Mouse (Mus musculus) C2C12 (cell line): ENCODE measurements around the gene Vps13d. TPM values are rescaled to one million over a fixed set of nuclear protein-coding genes. Genes with fewer than 3 reads are reported as not detected.

Source experiments
- H3K27me3 ChIP-seq: one replicate; pipeline ENCODE4 v1.6.1; 2011; ENCODE audit not compliant: control insufficient read depth, insufficient read depth, insufficient read length
- H3K36me3 ChIP-seq: one replicate; pipeline ENCODE4 v1.6.1; 2011; ENCODE audit not compliant: control insufficient read depth, insufficient read depth
- H3K4me3 ChIP-seq: one replicate; pipeline ENCODE4 v1.5.1; 2011; ENCODE audit warnings: mild to moderate bottlenecking, control low read depth; ENCODE audit not compliant: poor library complexity, insufficient read depth, severe bottlenecking
- H3K79me2 ChIP-seq: one replicate; pipeline ENCODE4 v1.6.1; 2011; ENCODE audit not compliant: control insufficient read depth, insufficient read depth
- H3K79me3 ChIP-seq: one replicate; pipeline ENCODE4 v1.6.1; 2011; ENCODE audit warnings: low read depth, control low read depth
- H3ac ChIP-seq: one replicate; pipeline ENCODE3; 2011; ENCODE audit warnings: low read depth; ENCODE audit not compliant: control insufficient read depth, insufficient read length
- CEBPB ChIP-seq: IDR thresholded peaks from one replicate; pipeline ENCODE4 v1.6.1; 2011; ENCODE audit warnings: low read depth, mild to moderate bottlenecking, control low read depth, moderate library complexity
- CTCF ChIP-seq: IDR thresholded peaks from one replicate; pipeline ENCODE4 v1.5.1; 2011; ENCODE audit not compliant: control insufficient read depth, insufficient read depth, insufficient read length
- FOSL1 ChIP-seq: IDR thresholded peaks from one replicate; pipeline ENCODE4 v1.8.0; 2011; ENCODE audit warnings: mild to moderate bottlenecking, low read length; ENCODE audit not compliant: poor library complexity, insufficient read depth, severe bottlenecking
- MAX ChIP-seq: IDR thresholded peaks from one replicate; pipeline ENCODE4 v1.6.1; 2011; ENCODE audit warnings: mild to moderate bottlenecking, control low read depth
- MYOD1 ChIP-seq: IDR thresholded peaks from one replicate; pipeline ENCODE4 v1.6.1; 2011; ENCODE audit warnings: low read depth; ENCODE audit not compliant: control insufficient read depth, insufficient read length
- MYOG ChIP-seq: IDR thresholded peaks from one replicate; pipeline ENCODE4 v1.6.1; 2011; ENCODE audit not compliant: control insufficient read depth, insufficient read length; ENCODE audit errors: extremely low read depth
- USF1 ChIP-seq: IDR thresholded peaks from one replicate; pipeline ENCODE4 v1.6.1; 2011; ENCODE audit warnings: low read depth, mild to moderate bottlenecking, control low read depth, moderate library complexity
- polyA plus RNA-seq: library from polyadenylated mRNA; unstranded; fragments of >200 nt; fragmentation: generic; extraction: Trizol; gene quantifications from one replicate; pipeline ENCODE4 v1.2.1, GENCODE M21; 2012; ENCODE audit warnings: missing spikeins

Vps13d gene
- polyA plus RNA-seq, 1 experiment, result 6.0 TPM

DNA sequence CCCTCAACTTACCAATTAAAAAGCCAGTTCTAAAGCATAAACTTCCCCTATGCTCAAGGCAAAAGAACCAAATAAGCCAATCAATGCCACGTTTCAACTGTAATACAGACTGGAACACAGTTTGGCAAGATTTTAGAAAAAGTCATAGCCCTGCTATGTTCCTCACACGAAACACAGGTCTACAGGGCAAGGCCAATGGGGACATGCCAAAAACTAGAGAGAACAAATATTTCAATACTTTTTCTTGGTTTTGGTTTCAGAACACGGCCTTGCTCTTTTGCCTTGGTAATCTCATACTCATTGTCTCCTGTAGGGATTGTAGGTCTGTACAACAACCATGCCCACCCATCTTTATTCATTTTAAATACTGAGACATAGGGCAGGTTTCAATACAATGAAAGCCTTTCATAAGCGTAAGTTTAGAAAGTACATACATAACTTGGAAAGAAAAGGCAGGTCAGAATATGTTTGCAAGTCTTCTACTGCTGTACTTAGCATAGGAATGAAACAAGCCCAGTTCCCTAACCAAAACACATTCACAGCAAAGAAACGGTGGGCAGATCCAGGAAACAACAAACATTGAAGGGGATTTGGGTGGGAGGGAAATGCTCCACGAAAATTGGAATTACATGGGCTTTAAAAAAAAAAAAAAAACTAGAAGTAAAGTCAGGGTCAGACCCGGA, 128.3 kb downstream of the Vps13d start:
- H3K36me3 ChIP-seq, result peaks cover 57% of the 10 kb centered on the region
- TF ChIP-seq MYOD1, result no peak
- TF ChIP-seq FOSL1, result no peak
- no peak for TF ChIP-seq MAX
- TF ChIP-seq MYOG, result no peak
- TF ChIP-seq USF1, result no peak
- TF ChIP-seq CTCF, result no peak
- no peak for TF ChIP-seq CEBPB
- no peaks in the 10 kb centered on the region for H3K79me3 ChIP-seq
- H3K79me2 ChIP-seq, result no peaks in the 10 kb centered on the region
- no peak overlapping the region for H3K4me3 ChIP-seq
- no peak overlapping the region for H3ac ChIP-seq
- no peaks in the 10 kb centered on the region for H3K27me3 ChIP-seq

- TF ChIP-seq CEBPB (no peak), MAX (no peak), FOSL1 (no peak), MYOD1 (no peak), MYOG (no peak), USF1 (no peak), CTCF (no peak)
- Histone ChIP-seq H3K4me3 (no peak overlapping the region), H3K79me3 (no peaks in the 10 kb centered on the region), H3K27me3 (no peaks in the 10 kb centered on the region), H3K36me3 (peaks cover 45% of the 10 kb centered on the region), H3K79me2 (no peaks in the 10 kb centered on the region), H3ac (no peak overlapping the region)
Measured at GRCm38 (mm10) chr4:145058749-145059442, 135.9 kb downstream of the Vps13d start.

- TF ChIP-seq MYOG (no peak), FOSL1 (no peak), CEBPB (no peak), USF1 (no peak), CTCF (no peak), MAX (no peak), MYOD1 (no peak)
- peaks cover 36% of the 10 kb centered on the region for H3K36me3 ChIP-seq
- no peaks in the 10 kb centered on the region for H3K79me3 ChIP-seq
- H3K79me2 ChIP-seq, result no peaks in the 10 kb centered on the region
- no peaks in the 10 kb centered on the region for H3K27me3 ChIP-seq
- no peak overlapping the region for H3ac ChIP-seq
- H3K4me3 ChIP-seq, result no peak overlapping the region
Measured at GRCm38 (mm10) chr4:145056346-145056745, 138.5 kb downstream of the Vps13d start.

- H3K79me2 ChIP-seq, result no peaks in the 10 kb centered on the region
- H3K27me3 ChIP-seq, result no peaks in the 10 kb centered on the region
- H3K36me3 ChIP-seq, result peaks cover 31% of the 10 kb centered on the region
- no peak for TF ChIP-seq FOSL1
- H3K4me3 ChIP-seq, result no peak overlapping the region
- no peak overlapping the region for H3ac ChIP-seq
- no peaks in the 10 kb centered on the region for H3K79me3 ChIP-seq
Measured at GRCm38 (mm10) chr4:145055792-145056191, 139.0 kb downstream of the Vps13d start.

DNA sequence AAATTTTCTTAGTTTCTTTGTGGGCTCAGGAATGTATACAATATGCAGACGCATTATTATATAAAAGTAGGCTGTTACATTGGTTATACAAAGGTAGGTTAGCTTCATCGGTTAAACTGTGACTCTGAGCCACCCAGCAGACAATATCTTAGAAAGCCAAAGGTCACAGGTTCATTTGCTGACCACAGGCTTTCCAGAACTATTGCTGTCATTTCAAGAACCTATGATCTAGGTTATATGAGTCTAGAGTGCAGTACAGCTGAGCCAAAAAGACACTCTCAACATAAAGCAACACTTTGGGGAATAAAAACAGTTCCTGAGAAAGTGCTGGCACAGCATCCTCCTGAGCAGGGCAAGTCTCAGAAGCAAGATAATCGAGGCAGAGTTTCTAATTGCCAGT, 140.4 kb downstream of the Vps13d start:
- no peak overlapping the region for H3ac ChIP-seq
- no peak overlapping the region for H3K4me3 ChIP-seq
- H3K36me3 ChIP-seq, result peaks cover 26% of the 10 kb centered on the region
- no peaks in the 10 kb centered on the region for H3K27me3 ChIP-seq
- TF ChIP-seq MYOG (no peak), FOSL1 (no peak), CTCF (no peak), MYOD1 (no peak), MAX (no peak), CEBPB (no peak), USF1 (no peak)
- no peaks in the 10 kb centered on the region for H3K79me2 ChIP-seq
- no peaks in the 10 kb centered on the region for H3K79me3 ChIP-seq

- Histone ChIP-seq H3K4me3 (no peak overlapping the region), H3K27me3 (no peaks in the 10 kb centered on the region), H3K36me3 (peaks cover 26% of the 10 kb centered on the region), H3K79me2 (no peaks in the 10 kb centered on the region), H3K79me3 (no peaks in the 10 kb centered on the region), H3ac (no peak overlapping the region)
- TF ChIP-seq CTCF, result no peak
- no peak for TF ChIP-seq USF1
- TF ChIP-seq MYOD1, result no peak
Measured at GRCm38 (mm10) chr4:145052697-145053096, 142.1 kb downstream of the Vps13d start.
